Mouse (Mus musculus) lung, postnatal 36 days (tissue): ENCODE results near the gene Josd2.

ENCODE experiments used
- DNase-seq: peaks from one replicate; pipeline ENCODE4 v3.0.0; 2022; ENCODE audit warnings: mixed read lengths

The Josd2 gene

DNA sequence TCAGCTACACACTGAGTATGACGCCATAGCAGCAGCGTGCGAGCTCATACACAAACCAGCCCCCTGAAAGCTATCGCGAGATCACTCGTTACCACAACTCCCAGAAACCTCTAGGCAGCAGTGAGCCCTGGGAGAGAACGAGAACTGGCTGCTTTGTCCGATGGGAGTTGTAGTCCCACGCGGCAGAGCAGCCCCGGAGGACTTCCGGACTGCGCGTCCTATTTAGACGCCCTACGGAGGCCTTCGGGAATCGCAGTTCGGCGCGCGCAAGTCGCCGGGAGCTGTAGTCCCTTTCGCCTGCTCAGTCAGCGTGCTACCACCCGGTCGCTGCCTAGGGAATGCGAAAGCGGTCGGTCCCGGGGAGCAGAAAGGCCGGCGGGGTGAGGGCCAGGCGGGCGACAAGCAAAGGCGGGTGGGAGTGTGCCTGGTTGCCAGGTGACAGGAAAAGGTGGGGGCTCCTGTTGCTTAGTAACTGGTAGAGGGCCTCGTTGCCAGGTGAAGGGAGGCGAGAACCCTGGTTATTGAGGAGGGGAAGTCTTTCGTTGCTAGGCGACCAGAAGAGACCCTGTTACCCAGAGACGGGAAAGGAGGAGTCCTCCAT lies at the start of gene Josd2:
Josd2 (plus strand) TSS at position 170 of the 601 bp plus-strand sequence.
- DNase-seq, result peak; percentile 99

DNA sequence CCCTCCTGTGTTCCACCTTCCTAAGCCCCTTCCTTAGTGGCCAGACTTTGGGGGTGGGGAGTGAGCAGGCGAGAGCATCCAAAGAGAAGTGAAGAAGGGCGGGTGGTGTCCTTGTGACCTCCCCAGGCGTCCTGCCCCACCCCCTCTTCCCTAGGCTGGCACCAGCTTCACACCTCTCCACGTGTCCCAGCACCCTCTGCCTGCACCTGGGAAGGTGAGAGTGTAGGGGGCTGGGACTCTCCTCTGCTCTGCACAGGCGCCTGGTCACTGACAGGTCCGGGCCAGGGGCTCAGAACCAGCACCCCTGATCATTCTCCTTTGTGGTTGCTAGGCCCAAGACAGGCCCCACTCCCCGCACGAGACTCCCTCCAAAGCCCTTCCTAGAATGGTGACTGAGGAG lies 40.1 kb upstream of the Josd2 start:
- DNase-seq, result no peak

DNA sequence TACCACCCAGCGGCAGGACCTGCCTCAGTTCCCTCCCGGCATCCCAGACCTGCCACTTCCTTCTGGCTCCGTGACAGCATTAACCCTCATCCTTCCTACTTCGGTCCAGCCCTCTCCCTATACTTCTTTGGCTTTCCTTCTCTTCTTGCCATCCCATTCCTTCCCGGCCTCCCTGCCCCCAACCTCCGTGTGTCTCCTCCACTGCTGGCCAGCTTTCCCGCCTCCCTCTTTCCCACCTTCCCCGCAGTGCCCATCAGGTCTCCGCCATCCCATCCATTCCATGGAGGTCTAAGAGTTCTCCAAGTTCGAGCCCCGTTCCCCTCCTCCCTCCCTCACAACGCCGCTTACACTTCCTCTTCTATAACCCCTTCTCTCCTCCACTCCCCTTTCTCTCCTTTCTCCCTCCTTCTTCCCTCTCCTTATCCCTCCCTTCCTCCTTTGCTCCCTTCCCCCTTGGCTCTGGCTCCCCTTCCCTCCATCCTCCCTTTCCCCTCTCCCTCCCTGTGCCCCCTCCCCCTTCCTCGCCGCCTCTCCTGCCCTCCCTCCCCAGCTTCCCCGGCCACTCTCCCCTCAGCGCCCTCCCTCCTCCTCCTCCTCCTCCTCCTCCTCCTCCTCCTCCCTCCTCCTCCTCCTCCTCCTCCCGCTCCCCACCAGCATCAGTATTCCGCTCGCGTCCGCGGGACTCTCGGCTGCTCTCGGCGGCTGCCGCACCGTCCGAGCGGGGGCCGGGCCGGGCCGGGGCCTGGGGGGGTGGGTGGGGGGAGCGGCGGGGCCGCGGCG lies 39.4 kb upstream of the Josd2 start:
- DNase-seq, result no peak

DNA sequence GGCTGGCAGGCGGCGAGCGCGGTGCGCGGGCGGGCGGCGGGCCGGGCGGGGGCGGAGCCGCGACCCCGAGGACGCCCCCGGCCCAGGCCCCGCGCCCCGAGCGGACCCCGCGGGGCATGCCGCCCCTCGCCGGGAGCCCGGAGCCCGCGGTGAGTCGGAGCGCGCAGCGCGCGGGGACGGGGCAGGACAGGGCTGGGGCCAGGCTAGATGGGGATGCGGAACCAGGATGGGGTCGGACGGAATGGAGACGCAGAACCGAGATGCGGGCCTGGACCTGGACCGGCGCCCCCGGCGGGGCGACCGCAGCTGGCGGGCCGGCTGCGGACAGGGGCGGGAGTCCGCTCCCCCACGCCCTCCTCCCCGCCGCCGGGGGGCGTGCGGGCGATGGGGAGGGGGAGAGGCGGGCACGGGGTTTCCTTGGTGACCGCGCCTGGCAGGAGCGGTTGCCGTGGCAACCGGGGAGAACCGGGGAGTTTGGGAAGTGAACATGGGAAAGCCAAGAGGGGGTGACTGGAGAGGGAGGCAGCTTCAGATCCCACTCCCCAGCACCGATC lies 38.7 kb upstream of the Josd2 start, which contains the start of gene Lrrc4b:
Lrrc4b (plus strand) TSS at position 51 of the 554 bp plus-strand sequence.
- DNase-seq, result no peak

DNA sequence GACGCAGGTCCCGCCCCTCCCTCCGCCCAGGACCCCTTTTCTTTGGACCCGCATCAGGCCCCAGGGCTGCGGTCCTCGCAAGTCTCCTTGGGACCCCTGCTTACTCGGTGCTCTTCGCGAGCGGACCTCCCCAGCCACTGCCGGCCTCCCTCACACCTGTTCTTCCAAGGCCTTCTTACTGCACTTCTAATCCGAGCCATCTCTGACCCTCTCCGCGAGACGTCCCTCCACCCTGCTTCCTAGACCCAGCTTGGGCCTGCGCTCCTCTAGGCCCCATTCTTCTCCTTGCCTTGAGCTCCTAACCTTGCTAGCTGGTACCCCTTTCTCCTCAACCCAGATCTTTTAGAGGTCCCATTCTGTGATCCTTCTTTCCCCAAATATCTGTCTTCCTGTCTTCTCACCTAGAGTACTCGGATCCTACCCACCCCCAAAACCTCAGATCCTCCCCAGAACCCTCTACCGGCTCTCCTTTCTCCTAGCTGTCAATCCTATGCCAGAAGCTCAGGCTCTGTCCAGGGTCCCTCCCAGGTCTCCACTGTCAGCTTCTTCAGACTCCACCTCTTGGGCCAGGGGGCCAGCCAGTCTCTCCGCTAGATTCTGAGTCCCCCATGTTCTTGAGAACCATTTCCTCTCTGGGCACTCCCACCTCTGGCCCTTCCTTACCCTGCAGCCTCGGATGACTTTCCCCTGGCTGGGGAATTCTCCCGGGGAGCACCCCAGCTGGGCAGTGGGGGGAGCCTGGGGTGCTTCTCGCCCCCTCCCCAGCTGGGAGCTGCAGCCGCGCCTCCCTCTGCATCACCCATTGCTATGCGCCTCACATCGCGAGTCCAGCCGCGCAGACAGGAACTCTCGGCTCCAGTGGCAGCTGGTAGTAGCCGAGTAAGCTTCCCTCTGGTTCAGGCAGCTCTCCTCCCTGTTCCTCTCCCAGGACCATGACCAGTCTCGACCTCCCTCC lies 38.0 kb upstream of the Josd2 start:
- DNase-seq, result no peak

GRCm38 (mm10) chr7:44432550-44432949 lies 35.2 kb upstream of the Josd2 start:
- no peak for DNase-seq

DNA sequence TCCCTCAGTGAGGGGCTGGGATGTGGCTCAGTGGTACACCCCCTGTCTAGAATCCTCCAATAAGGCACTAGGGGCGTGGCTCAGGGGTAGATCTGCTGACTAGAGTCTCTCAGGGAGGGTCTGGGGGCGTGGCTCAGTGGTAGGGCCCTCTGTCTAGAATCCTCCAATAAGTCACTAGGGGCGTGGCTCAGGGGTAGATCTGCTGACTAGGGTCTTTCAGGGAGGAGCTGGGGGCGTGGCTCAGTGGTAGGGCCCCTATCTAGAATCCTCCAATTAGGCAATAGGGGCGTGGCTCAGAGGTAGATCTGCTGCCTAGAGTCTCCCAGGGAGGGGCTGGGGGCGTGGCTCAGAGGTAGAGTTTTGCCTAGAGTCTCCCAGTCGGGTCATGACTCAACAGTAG lies 34.4 kb upstream of the Josd2 start:
- no peak for DNase-seq

DNA sequence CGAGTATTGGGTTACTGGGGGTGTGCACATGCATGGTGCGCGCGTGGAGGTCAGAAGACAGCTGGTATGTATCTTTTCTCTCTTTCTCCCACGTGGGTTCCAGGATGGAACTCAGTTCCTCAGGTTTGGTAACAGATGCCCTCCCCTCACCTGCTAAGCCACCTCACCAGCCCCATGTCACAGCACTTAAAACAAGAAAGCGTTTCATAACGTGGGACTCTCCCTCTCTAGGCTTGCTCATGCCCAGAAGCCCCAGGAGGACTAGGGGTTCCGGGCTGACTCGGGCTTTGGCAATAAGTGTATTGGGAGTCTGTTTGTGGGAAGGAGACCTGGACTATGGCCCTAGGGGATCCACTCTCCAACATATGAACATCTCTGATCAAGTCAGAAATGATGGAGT lies 33.7 kb upstream of the Josd2 start:
- no peak for DNase-seq

DNA sequence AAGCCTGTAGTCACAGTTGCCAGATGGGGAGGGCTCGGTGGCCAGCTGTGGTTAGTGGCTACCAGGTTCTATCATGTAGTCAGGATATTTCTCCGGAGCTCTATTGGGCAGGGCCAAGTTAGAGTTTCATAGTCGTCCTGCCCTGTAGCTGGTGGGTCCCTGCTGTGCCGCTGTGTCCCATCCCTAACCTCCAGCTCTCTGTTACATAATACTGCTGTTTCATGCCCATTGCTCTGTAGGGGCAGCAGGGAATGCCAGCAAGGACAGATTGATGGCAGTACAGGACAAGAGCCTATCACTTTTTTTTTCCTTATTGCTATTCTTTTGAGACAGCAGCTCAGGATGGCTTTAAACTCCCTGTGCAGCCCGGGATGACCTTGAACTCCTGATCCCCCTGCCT lies 32.0 kb upstream of the Josd2 start:
- DNase-seq, result no peak

DNA sequence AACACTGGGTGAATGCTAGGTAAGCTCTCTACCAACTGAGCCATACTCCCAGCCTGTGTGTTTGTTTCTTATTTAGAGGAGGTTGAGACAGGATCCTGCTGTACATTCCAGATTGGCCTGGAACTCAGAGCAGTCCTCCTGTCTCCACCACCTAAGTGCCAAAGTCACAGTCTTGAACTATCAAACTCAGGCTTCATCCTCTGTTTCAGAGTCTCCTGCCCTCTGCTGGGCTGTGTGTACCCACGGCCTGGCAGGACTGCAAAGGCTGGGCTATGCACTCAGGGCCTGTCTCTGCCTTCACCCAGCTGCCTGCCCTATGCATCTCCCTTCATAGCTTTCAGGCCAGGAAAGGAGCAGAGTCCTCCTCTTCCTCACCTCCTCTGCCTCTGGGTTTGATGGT lies 31.5 kb upstream of the Josd2 start:
- DNase-seq, result no peak

DNA sequence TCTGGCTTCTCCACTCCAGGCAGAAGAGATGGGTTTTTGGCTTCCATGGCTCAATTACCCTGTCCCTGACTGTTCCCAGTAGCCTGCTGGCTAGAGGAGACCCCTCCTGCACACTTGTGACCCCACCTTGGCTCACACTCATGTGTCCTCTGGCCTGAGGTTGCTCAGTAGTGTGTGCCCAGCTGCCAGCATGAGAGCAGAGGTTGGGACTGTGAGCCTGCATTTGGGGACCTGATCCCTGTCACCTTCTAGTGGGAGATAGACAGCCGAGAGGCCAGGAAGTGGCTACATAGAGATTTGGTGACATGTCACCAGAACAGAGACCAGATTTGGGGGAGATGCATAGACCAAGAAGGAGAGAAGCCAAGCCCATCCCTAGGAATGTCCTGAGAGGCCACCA lies 30.6 kb upstream of the Josd2 start:
- DNase-seq, result no peak

- no peak for DNase-seq
Measured at GRCm38 (mm10) chr7:44437933-44438332, 29.8 kb upstream of the Josd2 start.

- DNase-seq, result no peak
Measured at GRCm38 (mm10) chr7:44439696-44440095, 28.1 kb upstream of the Josd2 start.

DNA sequence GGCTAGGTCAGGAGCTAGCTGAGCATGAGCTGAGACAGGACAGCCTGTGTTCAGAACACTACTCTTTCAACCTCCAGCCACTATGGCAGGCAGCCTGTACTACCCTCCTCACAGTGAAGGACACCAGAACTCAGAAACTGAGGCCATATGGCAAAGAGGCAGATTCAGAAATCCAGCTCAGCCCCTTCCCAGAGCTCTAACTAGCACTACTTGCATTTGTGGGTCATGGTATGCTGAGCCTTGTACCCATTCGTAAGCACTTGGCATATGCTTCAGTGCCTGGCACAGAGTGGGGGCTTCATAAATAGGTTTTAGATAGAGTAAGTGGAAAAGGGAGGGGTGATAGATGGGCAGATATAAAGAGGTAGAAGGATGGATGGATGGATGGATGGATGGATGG lies 27.3 kb upstream of the Josd2 start:
- DNase-seq, result no peak

DNA sequence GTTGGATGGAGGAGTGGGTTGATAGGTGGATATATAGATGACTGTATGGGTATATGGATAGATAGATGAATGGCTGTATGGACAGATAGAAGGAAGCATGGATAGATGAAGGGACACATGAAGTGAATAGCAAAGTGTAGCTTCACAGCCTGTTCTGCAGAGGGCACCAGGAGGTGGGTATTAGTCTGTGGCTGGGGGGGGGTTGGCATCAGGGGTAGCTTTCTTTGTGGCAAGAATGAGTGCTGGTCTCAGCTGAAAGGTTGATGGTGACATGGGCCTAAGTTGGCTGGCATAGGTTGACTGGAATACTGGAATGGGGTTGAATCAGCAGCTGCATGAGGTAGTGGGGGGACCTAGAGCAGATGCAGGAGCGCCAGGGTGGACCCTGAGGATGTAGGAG lies 26.6 kb upstream of the Josd2 start:
- no peak for DNase-seq

- DNase-seq, result no peak
Measured at GRCm38 (mm10) chr7:44441648-44442109, 26.1 kb upstream of the Josd2 start.

- no peak for DNase-seq
Measured at GRCm38 (mm10) chr7:44442407-44442821, 25.4 kb upstream of the Josd2 start.

GRCm38 (mm10) chr7:44443268-44444173 lies 24.3 kb upstream of the Josd2 start:
- DNase-seq, result no peak

GRCm38 (mm10) chr7:44444886-44445527 lies 22.8 kb upstream of the Josd2 start:
- no peak for DNase-seq

GRCm38 (mm10) chr7:44445528-44445923 lies 22.3 kb upstream of the Josd2 start:
- no peak for DNase-seq
